Mouse (Mus musculus) midbrain, embryonic 15.5 days (tissue): ENCODE measurements at regions not wholly inside any gene's neighbourhood (a gene's known extent, or its start where the extent isn't known, plus 50 kb on each side); places are given as distances from the start of the nearest gene placed in this dataset.

Experiments used
- ATAC-seq: fragments of 200-750 bp; cut with Nextera tagmentation; replicated peaks from 2 replicates; pipeline ENCODE4 v1.8.0; 2017; ENCODE audit warnings: moderate TSS enrichment
- H3K27ac ChIP-seq: fragments of 300-500 bp; sonication (generic); 2 replicates; pipeline ENCODE4 v1.5.1; 2015; ENCODE audit warnings: mild to moderate bottlenecking, inconsistent platforms
- H3K27me3 ChIP-seq: fragments of 300-500 bp; sonication (generic); replicated peaks from 2 replicates; pipeline ENCODE4 v1.6.1; 2015; ENCODE audit warnings: inconsistent platforms
- H3K36me3 ChIP-seq: fragments of 300-500 bp; sonication (generic); replicated peaks from 2 replicates; pipeline ENCODE4 v1.6.1; 2015; ENCODE audit warnings: inconsistent platforms
- H3K4me1 ChIP-seq: fragments of 300-500 bp; sonication (generic); 2 replicates; pipeline ENCODE4 v1.6.1; 2015; ENCODE audit warnings: inconsistent platforms
- H3K4me2 ChIP-seq: fragments of 300-500 bp; sonication (generic); 2 replicates; pipeline ENCODE4 v1.6.1; 2015; ENCODE audit warnings: inconsistent platforms, mild to moderate bottlenecking, moderate library complexity
- H3K4me3 ChIP-seq: fragments of 300-500 bp; sonication (generic); 2 replicates; pipeline ENCODE4 v1.5.1; 2015; ENCODE audit warnings: mild to moderate bottlenecking, inconsistent platforms
- H3K9ac ChIP-seq: fragments of 300-500 bp; sonication (generic); 2 replicates; pipeline ENCODE4 v1.6.1; 2015; ENCODE audit warnings: mild to moderate bottlenecking, inconsistent platforms
- H3K9me3 ChIP-seq: fragments of 300-500 bp; sonication (generic); 2 replicates; pipeline ENCODE4 v1.6.1; 2016; ENCODE audit warnings: inconsistent platforms
- WGBS: fragments of 180-500 bp; shearing (Covaris S2); methylation state at CpG from one replicate; pipeline ENCODE4 v1.1.7; 2015; ENCODE audit warnings: mixed read lengths; 5-methylcytosine and 5-hydroxymethylcytosine counted together

DNA sequence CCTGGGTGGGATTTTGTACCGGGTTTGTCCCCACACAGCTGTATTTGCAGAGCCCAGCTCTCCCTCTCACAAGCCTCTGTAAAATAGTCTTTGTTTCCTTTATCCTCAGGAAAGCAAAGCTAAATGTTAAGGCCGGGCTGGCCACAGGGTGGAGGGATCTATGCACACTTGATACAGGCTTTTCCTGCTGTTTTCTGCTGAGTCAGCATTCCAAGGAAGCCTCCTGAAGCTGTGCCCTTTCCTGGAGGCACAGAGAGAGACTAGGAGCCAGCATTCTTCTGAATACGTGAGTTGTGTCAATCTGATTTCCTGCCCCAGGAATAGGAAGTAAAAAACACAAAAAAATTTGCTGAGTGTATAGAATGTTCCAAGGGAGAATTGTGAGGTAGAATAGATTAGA lies 322.2 kb downstream of the Tshz3 start:
- no peaks in the 10 kb centered on the region for H3K4me1 ChIP-seq
- no peaks in the 10 kb centered on the region for H3K27me3 ChIP-seq
- no peak overlapping the region for H3K4me3 ChIP-seq
- H3K36me3 ChIP-seq: no peaks in the 10 kb centered on the region
- no peak overlapping the region for H3K27ac ChIP-seq
- WGBS: 59% methylated on average over 3 of the region's 3 CpGs
- no peaks in the 10 kb centered on the region for H3K9me3 ChIP-seq
- no peak overlapping the region for H3K4me2 ChIP-seq
- ATAC-seq: no peak
- H3K9ac ChIP-seq: no peak overlapping the region

DNA sequence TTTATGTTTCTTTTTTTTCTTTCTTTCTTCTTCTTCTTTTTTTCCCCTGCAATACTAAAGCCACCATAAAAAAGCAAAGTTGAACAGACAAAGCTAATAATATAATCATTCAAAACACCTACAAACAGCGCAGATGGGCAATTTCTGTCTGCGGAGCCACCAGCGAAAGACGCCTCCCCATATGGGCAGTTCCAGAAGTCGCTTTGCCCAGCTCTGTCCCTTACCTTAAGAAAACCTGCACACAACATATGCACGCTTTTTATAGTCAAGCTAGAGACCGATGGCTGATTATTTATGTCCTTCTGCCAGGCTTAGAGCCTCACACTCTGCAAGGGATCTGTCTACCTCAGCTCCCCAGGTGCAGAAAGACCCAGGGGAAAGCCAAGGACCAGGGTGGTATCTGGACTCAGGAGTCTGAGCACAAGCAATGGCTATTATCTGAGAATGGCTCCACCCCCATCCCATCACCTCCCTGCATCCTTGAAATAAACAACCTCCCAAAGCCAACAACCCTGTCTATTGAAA lies 326.6 kb downstream of the Tshz3 start:
- WGBS: 91% methylated on average over 7 of the region's 7 CpGs
- Histone ChIP-seq H3K4me2 (no peak overlapping the region), H3K9ac (no peak overlapping the region), H3K9me3 (no peaks in the 10 kb centered on the region), H3K4me1 (no peaks in the 10 kb centered on the region), H3K4me3 (no peak overlapping the region), H3K27ac (no peak overlapping the region), H3K36me3 (no peaks in the 10 kb centered on the region), H3K27me3 (no peaks in the 10 kb centered on the region)
- no peak for ATAC-seq

DNA sequence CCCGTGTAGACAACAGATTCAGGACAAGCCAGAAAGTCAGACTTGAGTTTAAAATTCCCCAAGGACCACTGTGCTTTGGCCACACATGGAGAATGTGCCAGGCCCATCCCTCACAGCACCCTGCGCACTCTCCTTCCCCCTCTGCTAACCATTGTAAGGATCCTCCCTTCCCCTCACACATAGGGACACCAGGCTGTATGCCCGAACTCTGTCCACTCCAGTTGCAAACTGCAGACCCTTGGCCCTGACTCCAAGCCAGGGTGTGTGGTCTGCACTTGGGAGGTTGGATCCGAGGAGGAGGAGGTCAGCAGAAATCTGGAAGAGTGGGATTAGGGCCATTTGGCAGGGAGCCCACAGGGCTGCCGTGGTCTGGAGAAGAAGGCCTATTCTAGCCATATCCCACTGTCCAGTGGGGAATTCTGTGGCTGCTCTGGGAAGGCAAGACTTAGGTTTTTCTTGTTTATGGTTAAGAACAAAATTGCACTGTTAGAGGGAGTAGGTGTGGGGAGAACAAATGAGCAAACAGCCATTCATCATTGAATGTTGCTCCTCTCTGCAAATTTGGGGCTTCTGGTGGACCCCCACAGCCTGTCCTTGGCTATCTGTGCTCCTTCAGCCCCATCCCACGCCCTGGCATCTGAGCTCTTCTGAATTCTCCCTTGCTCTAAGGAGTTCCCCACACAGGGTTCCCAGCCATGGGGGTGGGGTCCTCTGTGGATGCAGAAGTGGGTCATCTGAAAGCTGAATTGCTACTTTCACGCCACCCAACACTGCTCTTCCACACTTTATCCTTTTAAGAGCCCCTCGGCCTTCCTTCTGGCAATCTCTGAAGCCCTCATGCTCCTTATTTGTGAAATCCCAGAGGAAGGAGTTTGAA lies 366.9 kb downstream of the Tshz3 start:
- no peak for ATAC-seq
- H3K9ac ChIP-seq: no peak overlapping the region
- 81% methylated on average over 8 of the region's 8 CpGs for WGBS
- no peaks in the 10 kb centered on the region for H3K9me3 ChIP-seq
- no peaks in the 10 kb centered on the region for H3K4me1 ChIP-seq
- H3K27me3 ChIP-seq: no peaks in the 10 kb centered on the region
- no peaks in the 10 kb centered on the region for H3K36me3 ChIP-seq
- no peak overlapping the region for H3K27ac ChIP-seq
- H3K4me3 ChIP-seq: no peak overlapping the region
- no peak overlapping the region for H3K4me2 ChIP-seq

DNA sequence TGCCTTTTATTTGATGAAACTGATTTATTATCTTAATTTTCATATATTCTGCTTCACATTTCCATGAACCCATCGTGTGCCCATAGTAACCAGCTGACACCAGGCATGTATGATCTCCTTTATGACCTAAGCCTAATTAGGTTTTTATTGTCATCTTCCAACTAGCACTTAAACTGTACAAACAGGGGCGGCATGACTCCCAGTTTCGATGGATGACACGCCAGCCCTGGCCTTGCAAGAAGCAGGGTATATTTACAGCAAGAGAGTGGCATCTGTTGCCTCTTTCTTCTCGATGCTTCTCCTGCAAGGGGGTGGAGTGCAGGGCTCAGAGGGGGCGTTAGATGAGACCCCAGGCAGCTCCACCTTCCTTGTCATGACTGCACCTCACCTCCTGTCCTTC lies 379.8 kb downstream of the Tshz3 start:
- no peak overlapping the region for H3K27ac ChIP-seq
- no peaks in the 10 kb centered on the region for H3K9me3 ChIP-seq
- 0 out of 2 replicates have a peak, but pooled peaks cover 5% of the 10 kb centered on the region for H3K4me1 ChIP-seq
- WGBS: 64% methylated on average over 6 of the region's 6 CpGs
- H3K4me3 ChIP-seq: no peak overlapping the region
- peak; percentile 27; the same call in 1 of the 2 replicates for ATAC-seq
- H3K9ac ChIP-seq: no peak overlapping the region
- H3K36me3 ChIP-seq: no peaks in the 10 kb centered on the region
- H3K27me3 ChIP-seq: no peaks in the 10 kb centered on the region
- no peak overlapping the region for H3K4me2 ChIP-seq

DNA sequence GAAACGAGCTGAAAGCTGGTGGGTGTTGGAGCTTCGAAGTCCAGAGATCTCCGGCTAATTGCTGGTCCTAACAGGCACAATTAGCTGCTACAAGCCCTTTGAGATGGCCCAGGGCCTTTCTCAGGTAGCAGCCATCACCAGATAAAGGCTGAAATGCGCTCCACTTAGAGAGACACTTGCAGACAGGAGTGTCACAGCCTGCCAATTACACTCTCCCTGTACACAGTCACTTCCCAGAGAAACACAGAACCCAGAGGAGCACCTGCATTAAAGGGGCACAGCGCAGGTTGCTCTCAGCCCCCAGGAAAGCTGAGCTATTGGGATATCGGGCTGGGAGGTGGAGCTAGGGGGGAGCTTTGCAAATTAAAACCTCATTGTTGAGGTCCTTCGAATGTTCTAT lies 380.2 kb downstream of the Tshz3 start:
- peak; percentile 39; the same call in 1 of the 2 replicates for ATAC-seq
- no peaks in the 10 kb centered on the region for H3K27me3 ChIP-seq
- 55% methylated on average over 7 of the region's 7 CpGs for WGBS
- no peak overlapping the region for H3K9ac ChIP-seq
- no peak overlapping the region for H3K4me3 ChIP-seq
- H3K4me2 ChIP-seq: no peak overlapping the region
- H3K4me1 ChIP-seq: 0 out of 2 replicates have a peak, but pooled peaks cover 5% of the 10 kb centered on the region
- no peaks in the 10 kb centered on the region for H3K9me3 ChIP-seq
- H3K27ac ChIP-seq: no peak overlapping the region
- H3K36me3 ChIP-seq: no peaks in the 10 kb centered on the region

DNA sequence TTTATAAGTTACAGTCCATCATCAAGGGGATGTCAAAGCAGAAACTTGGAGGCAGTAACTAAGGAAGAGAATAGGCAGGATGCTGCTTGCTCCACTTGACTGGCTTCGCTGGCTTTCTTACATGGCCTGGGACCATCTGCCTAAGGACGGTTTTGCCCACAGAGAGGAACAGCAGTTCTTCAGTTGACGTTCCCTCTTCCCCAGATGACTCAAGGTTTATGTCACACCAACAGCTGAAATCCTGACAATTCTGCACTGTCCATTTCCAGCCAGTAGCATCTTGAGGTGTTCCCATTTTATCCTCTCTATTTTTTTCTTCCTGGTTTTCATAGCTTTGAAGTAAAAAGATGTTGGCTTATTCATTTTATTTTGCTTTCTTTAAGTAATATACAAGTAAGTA lies 391.8 kb downstream of the Tshz3 start:
- H3K27ac ChIP-seq: no peak overlapping the region
- ATAC-seq: no peak
- H3K4me2 ChIP-seq: no peak overlapping the region
- no peaks in the 10 kb centered on the region for H3K27me3 ChIP-seq
- H3K36me3 ChIP-seq: no peaks in the 10 kb centered on the region
- H3K4me1 ChIP-seq: no peaks in the 10 kb centered on the region
- WGBS: 91% methylated on average over 3 of the region's 3 CpGs
- H3K4me3 ChIP-seq: no peak overlapping the region
- no peaks in the 10 kb centered on the region for H3K9me3 ChIP-seq
- no peak overlapping the region for H3K9ac ChIP-seq

DNA sequence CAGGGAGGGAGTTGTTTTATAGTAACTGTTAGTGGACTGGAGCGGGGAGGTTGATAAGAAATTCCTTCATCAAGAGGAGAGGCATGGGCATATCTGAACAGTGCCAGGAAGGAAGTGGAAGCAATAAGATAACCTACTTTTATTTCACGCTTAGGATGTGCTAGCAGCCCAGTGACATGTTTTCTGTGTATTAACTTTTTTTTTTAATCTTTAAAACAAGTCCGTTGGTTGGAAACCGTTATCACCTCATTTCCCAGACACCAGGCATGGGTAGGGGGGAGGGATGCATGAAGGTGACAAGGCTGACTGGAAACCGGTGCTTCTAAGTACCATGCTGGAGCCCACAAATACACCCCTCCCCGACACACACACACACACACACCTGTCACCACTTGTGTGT lies 394.7 kb downstream of the Tshz3 start:
- Histone ChIP-seq H3K27me3 (no peaks in the 10 kb centered on the region), H3K36me3 (no peaks in the 10 kb centered on the region), H3K4me3 (no peak overlapping the region), H3K27ac (no peak overlapping the region), H3K4me2 (no peak overlapping the region), H3K9me3 (no peaks in the 10 kb centered on the region), H3K9ac (no peak overlapping the region), H3K4me1 (no peaks in the 10 kb centered on the region)
- ATAC-seq: no peak
- 81% methylated on average over 6 of the region's 6 CpGs for WGBS

DNA sequence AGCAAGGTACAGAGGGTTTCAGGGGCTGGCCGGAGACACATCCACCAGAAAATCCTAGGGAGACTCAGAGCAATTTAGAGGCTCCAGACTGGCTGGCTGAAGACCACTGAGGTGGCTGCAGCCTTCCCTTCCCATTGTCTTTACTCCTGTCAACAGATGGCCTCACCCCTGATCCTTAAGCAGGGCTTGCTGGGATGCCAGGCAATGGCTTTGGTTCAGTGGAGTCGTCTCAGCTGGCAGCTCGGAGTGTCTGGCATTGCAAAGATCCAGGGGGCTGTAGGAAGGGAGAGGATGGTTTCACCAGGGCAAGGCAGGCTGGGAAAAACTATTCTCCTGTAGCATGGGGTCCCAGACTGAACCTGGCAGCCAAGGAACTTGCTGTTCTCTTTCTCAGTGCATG lies 395.8 kb downstream of the Tshz3 start:
- ATAC-seq: no peak
- Histone ChIP-seq H3K4me3 (no peak overlapping the region), H3K36me3 (no peaks in the 10 kb centered on the region)

DNA sequence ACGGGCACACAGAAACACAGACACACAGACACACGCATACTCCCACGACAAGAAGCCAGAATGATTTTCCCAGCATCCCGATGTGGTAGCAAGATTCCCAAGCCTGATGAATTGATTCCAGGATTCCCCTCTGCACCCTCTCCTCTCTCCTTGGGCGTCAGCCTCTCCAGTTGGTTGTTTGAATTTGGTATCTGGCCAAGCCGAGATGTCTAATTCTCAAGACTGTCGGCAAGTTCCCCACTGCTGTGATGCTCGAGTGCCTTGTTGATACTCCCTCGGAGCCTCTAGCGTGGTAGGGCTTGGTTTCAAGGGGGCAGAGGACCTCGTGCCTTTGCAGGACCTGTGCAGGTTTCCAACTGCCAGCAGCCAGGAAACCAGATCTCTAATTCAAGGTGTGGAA lies 397.9 kb downstream of the Tshz3 start:
- WGBS: 89% methylated on average over 11 of the region's 11 CpGs
- H3K27ac ChIP-seq: no peak overlapping the region

More for the DNA sequence above, 395.8 kb downstream of the Tshz3 start:
- Histone ChIP-seq H3K27ac (no peak overlapping the region), H3K9me3 (no peaks in the 10 kb centered on the region), H3K4me2 (no peak overlapping the region), H3K9ac (no peak overlapping the region), H3K27me3 (no peaks in the 10 kb centered on the region), H3K4me1 (no peaks in the 10 kb centered on the region)
- 62% methylated on average over 3 of the region's 3 CpGs for WGBS

DNA sequence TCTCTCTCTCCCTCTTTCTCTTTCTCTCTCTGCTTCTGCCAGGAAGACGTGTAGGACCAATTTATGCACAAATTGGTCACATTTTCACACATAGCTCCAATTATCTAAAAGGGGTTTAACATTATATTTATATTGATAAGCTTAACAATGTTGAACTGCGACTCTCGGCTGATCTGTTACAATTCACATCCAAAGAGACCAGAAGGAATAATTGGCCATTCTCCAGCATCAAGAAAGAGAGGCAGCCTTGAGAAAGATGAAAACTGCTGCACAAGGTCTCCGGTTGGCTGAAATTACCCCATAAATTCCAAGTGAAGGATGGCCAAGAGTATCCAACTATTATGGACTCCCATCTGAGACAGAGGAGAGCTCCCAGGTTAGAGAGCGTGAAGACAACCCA lies 398.4 kb downstream of the Tshz3 start:
- no peak overlapping the region for H3K27ac ChIP-seq
- H3K9me3 ChIP-seq: no peaks in the 10 kb centered on the region
- no peak overlapping the region for H3K4me2 ChIP-seq
- no peak for ATAC-seq
- no peaks in the 10 kb centered on the region; the same call in 1 of the 2 replicates for H3K4me1 ChIP-seq
- no peak overlapping the region for H3K9ac ChIP-seq
- no peak overlapping the region for H3K4me3 ChIP-seq
- H3K36me3 ChIP-seq: no peaks in the 10 kb centered on the region
- no peaks in the 10 kb centered on the region for H3K27me3 ChIP-seq
- 82% methylated on average over 5 of the region's 5 CpGs for WGBS

More for the DNA sequence above, 397.9 kb downstream of the Tshz3 start:
- Histone ChIP-seq H3K36me3 (no peaks in the 10 kb centered on the region), H3K9ac (no peak overlapping the region), H3K4me1 (no peaks in the 10 kb centered on the region; the same call in 1 of the 2 replicates), H3K9me3 (no peaks in the 10 kb centered on the region), H3K27me3 (no peaks in the 10 kb centered on the region), H3K4me3 (no peak overlapping the region), H3K4me2 (no peak overlapping the region)
- no peak for ATAC-seq

DNA sequence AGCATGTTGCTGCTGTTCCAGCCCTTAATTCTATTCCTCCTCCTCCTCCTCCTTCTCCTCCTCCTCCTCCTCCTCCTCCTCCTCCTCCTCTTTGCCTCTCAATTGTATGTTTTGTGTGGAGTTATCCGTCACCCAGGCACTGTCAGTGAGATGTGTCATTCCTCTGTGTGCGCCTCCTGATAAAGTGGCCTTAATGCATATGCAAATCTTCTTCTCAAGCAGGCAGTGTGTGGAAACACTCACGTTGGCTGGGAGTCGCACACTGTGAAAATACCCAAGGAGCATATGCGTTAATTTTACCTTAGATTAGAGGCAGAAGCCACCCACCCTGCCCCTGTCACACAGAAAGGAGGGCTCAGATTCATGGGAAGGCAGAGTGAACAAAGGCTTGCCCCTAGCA lies 401.0 kb downstream of the Tshz3 start:
- Histone ChIP-seq H3K4me1 (no peaks in the 10 kb centered on the region; the same call in 1 of the 2 replicates), H3K9ac (no peak overlapping the region), H3K4me2 (no peak overlapping the region), H3K4me3 (no peak overlapping the region), H3K9me3 (no peaks in the 10 kb centered on the region), H3K27ac (no peak overlapping the region), H3K36me3 (no peaks in the 10 kb centered on the region), H3K27me3 (no peaks in the 10 kb centered on the region)
- ATAC-seq: peak; percentile 54; the same call in 1 of the 2 replicates
- 17% methylated on average over 5 of the region's 5 CpGs for WGBS

DNA sequence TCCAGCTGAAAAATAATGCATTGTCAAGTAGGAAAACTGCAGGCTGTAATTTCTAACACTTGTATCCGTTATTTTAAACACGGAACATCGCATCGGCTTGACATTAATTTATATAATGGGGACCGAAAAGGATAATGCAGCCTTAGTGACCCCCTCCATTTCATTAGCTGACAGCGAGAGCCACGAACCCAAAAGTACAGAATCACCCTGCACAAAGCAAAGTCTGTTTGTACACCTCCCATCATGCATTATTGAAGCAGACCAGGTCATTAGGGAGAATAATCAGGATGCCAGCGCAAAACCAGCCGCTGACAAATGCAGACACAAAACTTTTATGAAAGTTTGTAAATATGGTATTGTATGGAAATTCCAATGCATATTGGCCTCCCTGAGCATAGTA lies 406.8 kb downstream of the Tshz3 start:
- ATAC-seq: no peak
- no peaks in the 10 kb centered on the region for H3K36me3 ChIP-seq
- H3K9me3 ChIP-seq: no peaks in the 10 kb centered on the region
- no peaks in the 10 kb centered on the region for H3K27me3 ChIP-seq
- H3K4me1 ChIP-seq: no peaks in the 10 kb centered on the region
- H3K4me2 ChIP-seq: no peak overlapping the region
- no peak overlapping the region for H3K9ac ChIP-seq
- WGBS: 78% methylated on average over 9 of the region's 9 CpGs
- no peak overlapping the region for H3K4me3 ChIP-seq
- no peak overlapping the region for H3K27ac ChIP-seq

DNA sequence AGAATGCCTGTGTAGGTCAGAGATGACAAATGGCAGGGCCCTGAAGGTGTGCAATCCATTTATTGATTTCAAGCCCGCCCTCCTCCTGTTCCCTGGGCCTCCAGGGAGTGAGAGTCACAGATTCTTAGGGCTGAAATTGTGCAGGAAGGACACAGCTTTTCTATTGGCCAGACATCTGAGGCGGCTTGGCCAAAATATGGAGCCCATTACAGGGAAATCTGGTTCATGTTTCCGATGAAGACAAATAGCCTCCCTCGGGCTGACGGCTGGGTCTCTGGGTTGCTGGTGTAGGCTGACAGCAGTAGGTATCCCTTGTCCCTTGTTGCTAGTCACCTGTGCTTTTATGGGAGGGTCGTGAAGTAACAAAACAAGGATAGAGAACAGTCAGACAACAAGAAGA lies 413.2 kb downstream of the Tshz3 start:
- no peak overlapping the region for H3K4me2 ChIP-seq
- ATAC-seq: no peak
- no peak overlapping the region for H3K9ac ChIP-seq
- H3K9me3 ChIP-seq: no peaks in the 10 kb centered on the region
- H3K4me1 ChIP-seq: no peaks in the 10 kb centered on the region
- no peak overlapping the region for H3K27ac ChIP-seq
- WGBS: 89% methylated on average over 6 of the region's 6 CpGs
- H3K27me3 ChIP-seq: no peaks in the 10 kb centered on the region
- H3K4me3 ChIP-seq: no peak overlapping the region
- no peaks in the 10 kb centered on the region for H3K36me3 ChIP-seq
